Mouse (Mus musculus): Measurements from ENCODE around the gene Xpo6.
A peak's percentile ranks its signal among the peaks of the same experiment; 100 is the strongest.

- TF ChIP-seq CTCF (IDR thresholded peaks at IDR 0.05) (peak; percentile 18), EP300 (IDR thresholded peaks at IDR 0.05) (no peak)
Measured at GRCm38 (mm10) chr7:126082286-126082741, 118.0 kb downstream of the Xpo6 start, which contains the start of gene Gsg1l.

All from lung, postnatal 0 days (tissue).